Mouse (Mus musculus): ENCODE results near the gene Il12rb2. TPM values are rescaled to one million over a fixed set of nuclear protein-coding genes. Genes with fewer than 3 reads are reported as not detected.

Gene Il12rb2
- polyA plus RNA-seq, 1 experiment = 0.03 TPM

- TF ChIP-seq GATA1 (IDR thresholded peaks at IDR 0.05; ENCODE audit: borderline replicate concordance, low read length) = no peak
- no peak for TF ChIP-seq FLI1 (IDR thresholded peaks at IDR 0.05; ENCODE audit: low read length)
- no peaks in the 10 kb centered on the region for H3K9me3 ChIP-seq
Observed at GRCm38 (mm10) chr6:67267408-67268244, 108.4 kb downstream of the Il12rb2 start.

GRCm38 (mm10) chr6:67266664-67267407 is 109.2 kb downstream of the Il12rb2 start:
- Histone ChIP-seq H3K9me3 (no peaks in the 10 kb centered on the region), H3K27me3 (replicated peaks) (no peaks in the 10 kb centered on the region), H3K4me3 (replicated peaks) (peak overlapping the region; percentile 99), H3K36me3 (replicated peaks; ENCODE audit: low read length) (peaks cover 9% of the 10 kb centered on the region), H3K4me1 (peaks cover 29% of the 10 kb centered on the region)
- TF ChIP-seq GATA1 (IDR thresholded peaks at IDR 0.05; ENCODE audit: borderline replicate concordance, low read length) (no peak), FLI1 (IDR thresholded peaks at IDR 0.05; ENCODE audit: low read length) (peak; percentile 81)

More at GRCm38 (mm10) chr6:67267408-67268244, 108.4 kb downstream of the Il12rb2 start:
- Histone ChIP-seq H3K4me3 (replicated peaks) (peak overlapping the region; percentile 99), H3K4me1 (peaks cover 31% of the 10 kb centered on the region), H3K27me3 (replicated peaks) (no peaks in the 10 kb centered on the region), H3K36me3 (replicated peaks; ENCODE audit: low read length) (peaks cover 16% of the 10 kb centered on the region)

GRCm38 (mm10) chr6:67266159-67266657 is 109.8 kb downstream of the Il12rb2 start:
- Histone ChIP-seq H3K4me1 (peaks cover 23% of the 10 kb centered on the region), H3K9me3 (no peaks in the 10 kb centered on the region), H3K4me3 (replicated peaks) (peak overlapping the region; percentile 99), H3K36me3 (replicated peaks; ENCODE audit: low read length) (peaks cover 2% of the 10 kb centered on the region), H3K27me3 (replicated peaks) (no peaks in the 10 kb centered on the region)
- TF ChIP-seq GATA1 (IDR thresholded peaks at IDR 0.05; ENCODE audit: borderline replicate concordance, low read length) (no peak), FLI1 (IDR thresholded peaks at IDR 0.05; ENCODE audit: low read length) (no peak)

- H3K36me3 ChIP-seq (replicated peaks; ENCODE audit: low read length) = no peaks in the 10 kb centered on the region
- peaks cover 15% of the 10 kb centered on the region for H3K4me1 ChIP-seq
- H3K9me3 ChIP-seq = no peaks in the 10 kb centered on the region
- H3K27me3 ChIP-seq (replicated peaks) = no peaks in the 10 kb centered on the region
- TF ChIP-seq GATA1 (IDR thresholded peaks at IDR 0.05; ENCODE audit: borderline replicate concordance, low read length) (no peak), FLI1 (IDR thresholded peaks at IDR 0.05; ENCODE audit: low read length) (no peak)
- no peak overlapping the region for H3K4me3 ChIP-seq (replicated peaks)
Observed at GRCm38 (mm10) chr6:67264935-67265334, 111.1 kb downstream of the Il12rb2 start.

GRCm38 (mm10) chr6:67251095-67251494 is 124.9 kb downstream of the Il12rb2 start:
- Histone ChIP-seq H3K9me3 (no peaks in the 10 kb centered on the region), H3K4me3 (replicated peaks) (no peak overlapping the region)

GRCm38 (mm10) chr6:67244451-67244850 is 131.5 kb downstream of the Il12rb2 start:
- no peaks in the 10 kb centered on the region for H3K27me3 ChIP-seq (replicated peaks)
- TF ChIP-seq FLI1 (IDR thresholded peaks at IDR 0.05; ENCODE audit: low read length) (no peak), GATA1 (IDR thresholded peaks at IDR 0.05; ENCODE audit: borderline replicate concordance, low read length) (no peak)
- H3K4me3 ChIP-seq (replicated peaks) = no peak overlapping the region
- no peaks in the 10 kb centered on the region for H3K4me1 ChIP-seq
- no peaks in the 10 kb centered on the region for H3K36me3 ChIP-seq (replicated peaks; ENCODE audit: low read length)
- peaks cover 3% of the 10 kb centered on the region; the same call in 1 of the 2 replicates for H3K9me3 ChIP-seq

More at GRCm38 (mm10) chr6:67251095-67251494, 124.9 kb downstream of the Il12rb2 start:
- Histone ChIP-seq H3K27me3 (replicated peaks) (no peaks in the 10 kb centered on the region), H3K4me1 (no peaks in the 10 kb centered on the region), H3K36me3 (replicated peaks; ENCODE audit: low read length) (no peaks in the 10 kb centered on the region)
- TF ChIP-seq GATA1 (IDR thresholded peaks at IDR 0.05; ENCODE audit: borderline replicate concordance, low read length) (no peak), FLI1 (IDR thresholded peaks at IDR 0.05; ENCODE audit: low read length) (no peak)

- TF ChIP-seq GATA1 (IDR thresholded peaks at IDR 0.05; ENCODE audit: borderline replicate concordance, low read length) = no peak
- TF ChIP-seq FLI1 (IDR thresholded peaks at IDR 0.05; ENCODE audit: low read length) = no peak
Observed at GRCm38 (mm10) chr6:67243765-67244420, 132.1 kb downstream of the Il12rb2 start.

More at GRCm38 (mm10) chr6:67243765-67244420, 132.1 kb downstream of the Il12rb2 start:
- Histone ChIP-seq H3K36me3 (replicated peaks; ENCODE audit: low read length) (no peaks in the 10 kb centered on the region), H3K9me3 (peaks cover 3% of the 10 kb centered on the region; the same call in 1 of the 2 replicates), H3K4me1 (no peaks in the 10 kb centered on the region), H3K27me3 (replicated peaks) (no peaks in the 10 kb centered on the region), H3K4me3 (replicated peaks) (no peak overlapping the region)

Other genes starting within 250 kb of the Il12rb2 start
- gene Serbp1, start 138.0 kb downstream of the Il12rb2 start, polyA plus RNA-seq (2012; ENCODE audit: insufficient read depth, low replicate concordance) = 385 and 1,065 TPM in 2 replicates
- not detected in 2 replicates for gene Il23r, start 115.7 kb upstream of the Il12rb2 start, polyA plus RNA-seq (2012; ENCODE audit: insufficient read depth, low replicate concordance)
- gene Tacstd2, start 159.6 kb upstream of the Il12rb2 start, polyA plus RNA-seq (2012; ENCODE audit: insufficient read depth, low replicate concordance) = 1.6 TPM in 1 of 2 replicates, not detected in the other

Data from megakaryocyte, embryonic 14.5 days (primary cell).